Mouse (Mus musculus): ENCODE results near the gene Prkag2.

The Prkag2 gene

GRCm38 (mm10) chr5:24959758-24960157, 140.7 kb downstream of the Prkag2 start:
- TF ChIP-seq POU5F1 (IDR thresholded peaks at IDR 0.05; ENCODE audit: borderline replicate concordance, low read length) (no peak), NANOG (IDR thresholded peaks at IDR 0.05; ENCODE audit: borderline replicate concordance, low read length) (no peak), CTCF (conservative IDR thresholded peaks at IDR 0.05; ENCODE audit: low read length) (no peak)
- no peak overlapping the region for H3K4me3 ChIP-seq (replicated peaks; ENCODE audit: low read length)

GRCm38 (mm10) chr5:24958596-24958995, 141.8 kb downstream of the Prkag2 start:
- no peak for TF ChIP-seq POU5F1 (IDR thresholded peaks at IDR 0.05; ENCODE audit: borderline replicate concordance, low read length)
- TF ChIP-seq NANOG (IDR thresholded peaks at IDR 0.05; ENCODE audit: borderline replicate concordance, low read length): no peak
- TF ChIP-seq CTCF (conservative IDR thresholded peaks at IDR 0.05; ENCODE audit: low read length): no peak
- Histone ChIP-seq H3K36me3 (ENCODE audit: insufficient read depth, low read length) (no peaks in the 10 kb centered on the region), H3K4me1 (replicated peaks; ENCODE audit: low read depth, low read length) (no peaks in the 10 kb centered on the region), H3K4me3 (replicated peaks; ENCODE audit: low read length) (no peak overlapping the region), H3K27me3 (ENCODE audit: insufficient read depth, low read length) (no peaks in the 10 kb centered on the region), H3K9me3 (ENCODE audit: low read length) (no peaks in the 10 kb centered on the region)

More at GRCm38 (mm10) chr5:24959758-24960157, 140.7 kb downstream of the Prkag2 start:
- no peaks in the 10 kb centered on the region for H3K4me1 ChIP-seq (replicated peaks; ENCODE audit: low read depth, low read length)
- no peaks in the 10 kb centered on the region for H3K36me3 ChIP-seq (ENCODE audit: insufficient read depth, low read length)
- H3K9me3 ChIP-seq (ENCODE audit: low read length): no peaks in the 10 kb centered on the region
- no peaks in the 10 kb centered on the region for H3K27me3 ChIP-seq (ENCODE audit: insufficient read depth, low read length)

- Histone ChIP-seq H3K36me3 (ENCODE audit: insufficient read depth, low read length) (no peaks in the 10 kb centered on the region), H3K4me3 (replicated peaks; ENCODE audit: low read length) (no peak overlapping the region), H3K4me1 (replicated peaks; ENCODE audit: low read depth, low read length) (no peaks in the 10 kb centered on the region), H3K9me3 (ENCODE audit: low read length) (no peaks in the 10 kb centered on the region), H3K27me3 (ENCODE audit: insufficient read depth, low read length) (no peaks in the 10 kb centered on the region)
- no peak for TF ChIP-seq NANOG (IDR thresholded peaks at IDR 0.05; ENCODE audit: borderline replicate concordance, low read length)
- TF ChIP-seq POU5F1 (IDR thresholded peaks at IDR 0.05; ENCODE audit: borderline replicate concordance, low read length): no peak
- no peak for TF ChIP-seq CTCF (conservative IDR thresholded peaks at IDR 0.05; ENCODE audit: low read length)
These were observed 143.6 kb downstream of the Prkag2 start for GRCm38 (mm10) chr5:24956891-24957290.

- no peaks in the 10 kb centered on the region for H3K9me3 ChIP-seq (ENCODE audit: low read length)
- no peaks in the 10 kb centered on the region for H3K36me3 ChIP-seq (ENCODE audit: insufficient read depth, low read length)
- H3K4me1 ChIP-seq (replicated peaks; ENCODE audit: low read depth, low read length): no peaks in the 10 kb centered on the region
- no peak for TF ChIP-seq NANOG (IDR thresholded peaks at IDR 0.05; ENCODE audit: borderline replicate concordance, low read length)
- no peak for TF ChIP-seq POU5F1 (IDR thresholded peaks at IDR 0.05; ENCODE audit: borderline replicate concordance, low read length)
- TF ChIP-seq CTCF (conservative IDR thresholded peaks at IDR 0.05; ENCODE audit: low read length): no peak
- H3K4me3 ChIP-seq (replicated peaks; ENCODE audit: low read length): no peak overlapping the region
- H3K27me3 ChIP-seq (ENCODE audit: insufficient read depth, low read length): 0 out of 2 replicates have a peak, but pooled peaks cover under 1% of the 10 kb centered on the region
These were observed 147.3 kb downstream of the Prkag2 start for GRCm38 (mm10) chr5:24952842-24953741.

- H3K9me3 ChIP-seq (ENCODE audit: low read length): no peaks in the 10 kb centered on the region
- H3K4me3 ChIP-seq (replicated peaks; ENCODE audit: low read length): no peak overlapping the region
- no peaks in the 10 kb centered on the region for H3K36me3 ChIP-seq (ENCODE audit: insufficient read depth, low read length)
- H3K27me3 ChIP-seq (ENCODE audit: insufficient read depth, low read length): 0 out of 2 replicates have a peak, but pooled peaks cover 4% of the 10 kb centered on the region
- TF ChIP-seq NANOG (IDR thresholded peaks at IDR 0.05; ENCODE audit: borderline replicate concordance, low read length) (no peak), CTCF (conservative IDR thresholded peaks at IDR 0.05; ENCODE audit: low read length) (no peak), POU5F1 (IDR thresholded peaks at IDR 0.05; ENCODE audit: borderline replicate concordance, low read length) (no peak)
- 0 out of 2 replicates have a peak, but pooled peaks cover 2% of the 10 kb centered on the region for H3K4me1 ChIP-seq (replicated peaks; ENCODE audit: low read depth, low read length)
These were observed 148.2 kb downstream of the Prkag2 start for GRCm38 (mm10) chr5:24952212-24952611.

GRCm38 (mm10) chr5:24950891-24951574, 149.4 kb downstream of the Prkag2 start:
- Histone ChIP-seq H3K36me3 (ENCODE audit: insufficient read depth, low read length) (no peaks in the 10 kb centered on the region), H3K27me3 (ENCODE audit: insufficient read depth, low read length) (0 out of 2 replicates have a peak, but pooled peaks cover 9% of the 10 kb centered on the region), H3K4me1 (replicated peaks; ENCODE audit: low read depth, low read length) (0 out of 2 replicates have a peak, but pooled peaks cover 3% of the 10 kb centered on the region), H3K4me3 (replicated peaks; ENCODE audit: low read length) (no peak overlapping the region), H3K9me3 (ENCODE audit: low read length) (no peaks in the 10 kb centered on the region)
- TF ChIP-seq NANOG (IDR thresholded peaks at IDR 0.05; ENCODE audit: borderline replicate concordance, low read length) (no peak), POU5F1 (IDR thresholded peaks at IDR 0.05; ENCODE audit: borderline replicate concordance, low read length) (no peak), CTCF (conservative IDR thresholded peaks at IDR 0.05; ENCODE audit: low read length) (no peak)

- TF ChIP-seq POU5F1 (IDR thresholded peaks at IDR 0.05; ENCODE audit: borderline replicate concordance, low read length) (no peak), NANOG (IDR thresholded peaks at IDR 0.05; ENCODE audit: borderline replicate concordance, low read length) (no peak), CTCF (conservative IDR thresholded peaks at IDR 0.05; ENCODE audit: low read length) (no peak)
- Histone ChIP-seq H3K4me1 (replicated peaks; ENCODE audit: low read depth, low read length) (0 out of 2 replicates have a peak, but pooled peaks cover 3% of the 10 kb centered on the region), H3K27me3 (ENCODE audit: insufficient read depth, low read length) (0 out of 2 replicates have a peak, but pooled peaks cover 9% of the 10 kb centered on the region), H3K4me3 (replicated peaks; ENCODE audit: low read length) (no peak overlapping the region), H3K9me3 (ENCODE audit: low read length) (no peaks in the 10 kb centered on the region), H3K36me3 (ENCODE audit: insufficient read depth, low read length) (no peaks in the 10 kb centered on the region)
These were observed 150.4 kb downstream of the Prkag2 start for GRCm38 (mm10) chr5:24950039-24950438.

Data from E14TG2a.4 (cell line).